9 mouse cellular contexts compared by ENCODE assay signal in the genomic region with DNA sequence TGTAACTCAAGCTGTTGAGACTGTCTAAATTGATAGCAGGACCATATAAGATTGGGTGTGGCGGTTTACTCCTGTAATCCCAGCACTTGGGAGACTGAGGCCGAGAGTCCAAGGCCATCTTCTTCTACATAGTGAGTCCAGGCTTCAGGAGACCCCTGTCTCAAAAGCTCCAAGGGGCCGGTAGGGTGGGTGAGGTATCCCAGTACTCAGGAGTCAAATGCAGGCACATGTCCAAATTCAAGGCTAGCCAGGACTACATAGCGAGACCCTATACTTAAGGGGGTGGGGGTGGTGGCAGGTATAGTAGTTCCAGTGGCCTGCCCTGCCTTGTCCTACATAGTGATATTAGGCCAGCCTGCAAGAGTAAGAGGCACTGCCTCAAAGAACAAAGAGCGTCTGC. TPM values are rescaled to one million over a fixed set of nuclear protein-coding genes. Genes with fewer than 3 reads are reported as not detected.
DNase-seq lines count a peak whose midpoint lies in the region; ATAC-seq and TF ChIP-seq lines count a peak whose summit lies in the region.
"Had no signal": no experiment of that assay in that cellular context is flagged by ENCODE, and none has a peak within 500 bp of the region (broad histone marks: within the 10 kb centered on the region; RNA-seq: fewer than 3 reads in every experiment).

No protein-coding gene starts in this region.

- 88% methylated on average over 5 of the region's 5 CpGs for WGBS in embryonic facial prominence, embryonic 14.5 days
- WGBS in hindbrain, postnatal 0 days: 89% methylated on average over 5 of the region's 5 CpGs
- 93% methylated on average over 5 of the region's 5 CpGs for WGBS in midbrain, postnatal 0 days

- no peaks in the 10 kb centered on the region for H3K27me3 ChIP-seq in embryonic facial prominence, embryonic 14.5 days (replicated peaks; ENCODE audit: control insufficient read depth, insufficient read depth, low read length)
- no peaks in the 10 kb centered on the region for H3K27me3 ChIP-seq in hindbrain, postnatal 0 days (ENCODE audit: insufficient read depth, low read length)
- no peaks in the 10 kb centered on the region for H3K27me3 ChIP-seq in midbrain, postnatal 0 days (ENCODE audit: insufficient read depth, low read length)

- no peak for TF ChIP-seq CTCF in left cerebral cortex, adult 2 months (IDR thresholded peaks at IDR 0.05)
- TF ChIP-seq CTCF in hindbrain, postnatal 0 days (IDR thresholded peaks at IDR 0.05; ENCODE audit: low read depth): no peak
- no peak for TF ChIP-seq CTCF in midbrain, postnatal 0 days (IDR thresholded peaks at IDR 0.05)

- peaks cover 33% of the 10 kb centered on the region for H3K36me3 ChIP-seq in embryonic facial prominence, embryonic 14.5 days (ENCODE audit: control insufficient read depth, insufficient read depth, low read length)
- peaks cover 10% of the 10 kb centered on the region for H3K36me3 ChIP-seq in hindbrain, postnatal 0 days (ENCODE audit: insufficient read depth, low read length)
- peaks cover 18% of the 10 kb centered on the region; the same call in 1 of the 2 replicates for H3K36me3 ChIP-seq in midbrain, postnatal 0 days (ENCODE audit: insufficient read depth, low read length)

- H3K27ac ChIP-seq in left cerebral cortex, adult 2 months: no peak overlapping the region
- no peak overlapping the region for H3K27ac ChIP-seq in embryonic facial prominence, embryonic 14.5 days (replicated peaks; ENCODE audit: low read depth, low read length)
- 0 out of 2 replicates have a peak overlapping the region, but pooled peaks have one; percentile 93 for H3K27ac ChIP-seq in hindbrain, postnatal 0 days
- H3K27ac ChIP-seq in midbrain, postnatal 0 days (ENCODE audit: low read depth, low read length): no peak overlapping the region

- H3K4me2 ChIP-seq in embryonic facial prominence, embryonic 14.5 days (ENCODE audit: low read depth, low read length): peak overlapping the region; percentile 71
- H3K4me2 ChIP-seq in hindbrain, postnatal 0 days (ENCODE audit: low read depth, low read length): peak overlapping the region; percentile 62
- peak overlapping the region; percentile 63 for H3K4me2 ChIP-seq in midbrain, postnatal 0 days (ENCODE audit: low read depth, low read length, poor library complexity, severe bottlenecking)

- H3K9ac ChIP-seq in embryonic facial prominence, embryonic 14.5 days (ENCODE audit: low read depth, low read length): peak overlapping the region; percentile 90
- no peak overlapping the region for H3K9ac ChIP-seq in hindbrain, postnatal 0 days (replicated peaks; ENCODE audit: low read length)
- H3K9ac ChIP-seq in midbrain, postnatal 0 days (replicated peaks; ENCODE audit: low read length, poor library complexity, severe bottlenecking): no peak overlapping the region; the same call in 1 of the 2 replicates

- peak overlapping the region; percentile 87 for H3K4me3 ChIP-seq in left cerebral cortex, adult 2 months
- H3K4me3 ChIP-seq in embryonic facial prominence, embryonic 14.5 days (ENCODE audit: low read depth, low read length): peak overlapping the region; percentile 58
- peak overlapping the region; percentile 68; the same call in 1 of the 2 replicates for H3K4me3 ChIP-seq in hindbrain, postnatal 0 days (ENCODE audit: low read length)
- H3K4me3 ChIP-seq in midbrain, postnatal 0 days (ENCODE audit: low read depth, low read length): peak overlapping the region; percentile 97; the same call in 1 of the 2 replicates

- DNase-seq in left cerebral cortex, adult 2 months (ENCODE audit: extremely low spot score in 1 of 2, low spot score in 2 of 2): no peak
- no peak for DNase-seq in left cerebral cortex, adult 8-10 months (ENCODE audit: low spot score in 2 of 2)
- no peak for DNase-seq in embryonic facial prominence, embryonic 14.5 days (ENCODE audit: low spot score)
- no peak for DNase-seq in hindbrain, postnatal 0 days (ENCODE audit: low spot score)
- DNase-seq in midbrain, postnatal 0 days (ENCODE audit: low spot score): no peak
- no peak for DNase-seq in left cerebral cortex, postnatal 14 days (ENCODE audit: low spot score in 2 of 2)
- no peak for DNase-seq in spleen, postnatal 4 days (ENCODE audit: low spot score in 2 of 2)
- no peak for DNase-seq in left cerebral cortex, postnatal 36 days (ENCODE audit: low spot score in 2 of 2)
- DNase-seq: lung, adult 18-20 months had no signal

- ATAC-seq in embryonic facial prominence, embryonic 14.5 days (ENCODE audit: low read depth): no peak
- no peak for ATAC-seq in hindbrain, postnatal 0 days
- no peak for ATAC-seq in midbrain, postnatal 0 days (ENCODE audit: low FRiP score)

- H3K9me3 ChIP-seq in embryonic facial prominence, embryonic 14.5 days (ENCODE audit: control insufficient read depth, low read length): no peaks in the 10 kb centered on the region
- no peaks in the 10 kb centered on the region for H3K9me3 ChIP-seq in hindbrain, postnatal 0 days (ENCODE audit: low read length)
- no peaks in the 10 kb centered on the region for H3K9me3 ChIP-seq in midbrain, postnatal 0 days (ENCODE audit: low read length)

- intact Hi-C loops in left cerebral cortex, adult 2 months (cut with DNase I): loop anchor here (5.0 kb wide), 1 partner anchor 42 kb away; the partner anchor contains the start of genes Ftsj3 and Psmc5
- intact Hi-C loops in left cerebral cortex, postnatal 14 days (cut with DNase I): loop anchor here (5.0 kb wide), 1 partner anchor 42 kb away; the partner anchor contains the start of genes Ftsj3 and Psmc5
- intact Hi-C loops in left cerebral cortex, postnatal 36 days (cut with DNase I): loop anchor here (5.0 kb wide), 1 partner anchor 42 kb away; the partner anchor contains the start of genes Ftsj3 and Psmc5

- H3K4me1 ChIP-seq in embryonic facial prominence, embryonic 14.5 days (ENCODE audit: control insufficient read depth, insufficient read depth, low read length): peaks cover 22% of the 10 kb centered on the region
- H3K4me1 ChIP-seq in hindbrain, postnatal 0 days (ENCODE audit: insufficient read depth, low read length): peaks cover 20% of the 10 kb centered on the region
- peaks cover 15% of the 10 kb centered on the region; the same call in 1 of the 2 replicates for H3K4me1 ChIP-seq in midbrain, postnatal 0 days (ENCODE audit: insufficient read depth, low read length)

RNA-seq across cellular contexts. Expression of gene Ccdc47, which starts 1.3 kb away (rescaled TPM):
- 10 to 100 TPM; 83.2 to 84.8 TPM for total RNA-seq in left cerebral cortex, adult 2 months (2021)
- 10 to 100 TPM; 83.3 to 93.9 (median 86.2) TPM for total RNA-seq in left cerebral cortex, adult 8-10 months (2022)
- polyA plus RNA-seq in embryonic facial prominence, embryonic 14.5 days (2014; fragmentation: Nextera tagmentation; extraction: Ambion mirVana): 76.0 and 77.4 TPM in 2 replicates
- 15.2 and 16.9 TPM in 2 replicates for total RNA-seq in hindbrain, postnatal 0 days (2014; rRNA removed)
- 85.2 TPM in 2 replicates for polyA plus RNA-seq in hindbrain, postnatal 0 days (2015; fragmentation: Nextera tagmentation; extraction: Ambion mirVana)
- 31.7 and 37.0 TPM in 2 replicates for total RNA-seq in midbrain, postnatal 0 days (2014; rRNA removed)
- 88.8 and 94.9 TPM in 2 replicates for polyA plus RNA-seq in midbrain, postnatal 0 days (2015; fragmentation: Nextera tagmentation; extraction: Ambion mirVana)
- total RNA-seq in left cerebral cortex, postnatal 14 days (2021): 10 to 100 TPM; 78.5 to 79.8 TPM
- 10 to 100 TPM; 79.5 to 86.6 TPM for total RNA-seq in left cerebral cortex, postnatal 36 days (2021)

RNA-seq across cellular contexts. Expression of gene Ddx42, which starts 1.9 kb away (rescaled TPM):
- total RNA-seq in left cerebral cortex, adult 2 months (2021): 10 to 100 TPM; 63.4 to 68.7 TPM
- total RNA-seq in left cerebral cortex, adult 8-10 months (2022): 10 to 100 TPM; 64.8 to 69.6 (median 68.7) TPM
- polyA plus RNA-seq in embryonic facial prominence, embryonic 14.5 days (2014; fragmentation: Nextera tagmentation; extraction: Ambion mirVana): 62.7 and 69.1 TPM in 2 replicates
- total RNA-seq in hindbrain, postnatal 0 days (2014; rRNA removed): 34.1 and 38.1 TPM in 2 replicates
- polyA plus RNA-seq in hindbrain, postnatal 0 days (2015; fragmentation: Nextera tagmentation; extraction: Ambion mirVana): 61.9 and 62.0 TPM in 2 replicates
- 39.7 and 61.7 TPM in 2 replicates for total RNA-seq in midbrain, postnatal 0 days (2014; rRNA removed)
- 61.4 and 64.8 TPM in 2 replicates for polyA plus RNA-seq in midbrain, postnatal 0 days (2015; fragmentation: Nextera tagmentation; extraction: Ambion mirVana)
- 10 to 100 TPM; 69.0 to 69.4 TPM for total RNA-seq in left cerebral cortex, postnatal 14 days (2021)
- 10 to 100 TPM; 63.0 to 68.0 TPM for total RNA-seq in left cerebral cortex, postnatal 36 days (2021)

RNA-seq across cellular contexts. Expression of gene Strada, which starts 12.9 kb away (rescaled TPM):
- total RNA-seq in left cerebral cortex, adult 2 months (2021): 10 to 100 TPM; 30.9 to 31.5 TPM
- total RNA-seq in left cerebral cortex, adult 8-10 months (2022): 10 to 100 TPM; 29.0 to 34.0 (median 30.3) TPM
- polyA plus RNA-seq in embryonic facial prominence, embryonic 14.5 days (2014; fragmentation: Nextera tagmentation; extraction: Ambion mirVana): 24.0 and 26.2 TPM in 2 replicates
- 34.1 and 39.2 TPM in 2 replicates for total RNA-seq in hindbrain, postnatal 0 days (2014; rRNA removed)
- polyA plus RNA-seq in hindbrain, postnatal 0 days (2015; fragmentation: Nextera tagmentation; extraction: Ambion mirVana): 23.6 and 25.0 TPM in 2 replicates
- total RNA-seq in midbrain, postnatal 0 days (2014; rRNA removed): 26.9 and 31.2 TPM in 2 replicates
- polyA plus RNA-seq in midbrain, postnatal 0 days (2015; fragmentation: Nextera tagmentation; extraction: Ambion mirVana): 21.2 and 22.7 TPM in 2 replicates
- 10 to 100 TPM; 24.3 to 26.9 TPM for total RNA-seq in left cerebral cortex, postnatal 14 days (2021)
- 10 to 100 TPM; 26.6 to 31.2 TPM for total RNA-seq in left cerebral cortex, postnatal 36 days (2021)

RNA-seq across cellular contexts. Expression of gene Ftsj3, which starts 41.0 kb away (rescaled TPM):
- total RNA-seq in left cerebral cortex, adult 2 months (2021): 10 to 100 TPM; 30.1 to 31.1 TPM
- total RNA-seq in left cerebral cortex, adult 8-10 months (2022): 10 to 100 TPM; 24.2 to 34.4 (median 29.6) TPM
- polyA plus RNA-seq in embryonic facial prominence, embryonic 14.5 days (2014; fragmentation: Nextera tagmentation; extraction: Ambion mirVana): 47.9 and 58.1 TPM in 2 replicates
- 24.4 and 55.6 TPM in 2 replicates for total RNA-seq in hindbrain, postnatal 0 days (2014; rRNA removed)
- polyA plus RNA-seq in hindbrain, postnatal 0 days (2015; fragmentation: Nextera tagmentation; extraction: Ambion mirVana): 28.5 and 29.4 TPM in 2 replicates
- total RNA-seq in midbrain, postnatal 0 days (2014; rRNA removed): 34.5 and 46.9 TPM in 2 replicates
- 27.5 and 27.9 TPM in 2 replicates for polyA plus RNA-seq in midbrain, postnatal 0 days (2015; fragmentation: Nextera tagmentation; extraction: Ambion mirVana)
- total RNA-seq in left cerebral cortex, postnatal 14 days (2021): 10 to 100 TPM; 28.9 to 30.7 TPM
- 10 to 100 TPM; 26.0 to 29.8 TPM for total RNA-seq in left cerebral cortex, postnatal 36 days (2021)

RNA-seq across cellular contexts. Expression of gene Psmc5, which starts 41.1 kb away (rescaled TPM):
- total RNA-seq in left cerebral cortex, adult 2 months (2021): 100 to 1,000 TPM; 187 to 209 TPM
- 100 to 1,000 TPM; 185 to 217 (median 197) TPM for total RNA-seq in left cerebral cortex, adult 8-10 months (2022)
- 231 and 259 TPM in 2 replicates for polyA plus RNA-seq in embryonic facial prominence, embryonic 14.5 days (2014; fragmentation: Nextera tagmentation; extraction: Ambion mirVana)
- 55.4 and 58.9 TPM in 2 replicates for total RNA-seq in hindbrain, postnatal 0 days (2014; rRNA removed)
- polyA plus RNA-seq in hindbrain, postnatal 0 days (2015; fragmentation: Nextera tagmentation; extraction: Ambion mirVana): 305 and 308 TPM in 2 replicates
- 76.1 and 88.4 TPM in 2 replicates for total RNA-seq in midbrain, postnatal 0 days (2014; rRNA removed)
- polyA plus RNA-seq in midbrain, postnatal 0 days (2015; fragmentation: Nextera tagmentation; extraction: Ambion mirVana): 280 and 290 TPM in 2 replicates
- 100 to 1,000 TPM; 145 TPM for total RNA-seq in left cerebral cortex, postnatal 14 days (2021)
- total RNA-seq in left cerebral cortex, postnatal 36 days (2021): 100 to 1,000 TPM; 183 to 198 TPM
